Mouse (Mus musculus) left cerebral cortex, postnatal 36 days (tissue): ENCODE results near the gene Dcpp3. TPM values are rescaled to one million over a fixed set of nuclear protein-coding genes. Genes with fewer than 3 reads are reported as not detected.

ENCODE experiments used
- DNase-seq, 2 experiments: peaks; one replicate each; pipeline ENCODE4 v3.0.0; 2021 to 2022; ENCODE audit warnings: low spot score in 2 of 2, mixed read lengths in 1 of 2
- intact Hi-C: fragments of 180-260 bp; cut with DNase I; formaldehyde crosslinking; loops from one replicate; pipeline ENCODE4 v1.15.1; 2025
- total RNA-seq, 2 experiments: library from RNA; stranded (reverse); gene quantifications; 2 replicates each; pipeline ENCODE4 v1.2.3; 2021

The Dcpp3 gene
- total RNA-seq, 2 experiments from 2014 or later: not detected

- intact Hi-C loops: no loop called here
- no peak for DNase-seq
These were observed 49.6 kb downstream of the Dcpp3 start for GRCm38 (mm10) chr17:23966658-23967401.

- DNase-seq: no peak
- intact Hi-C loops: no loop called here
These were observed 51.5 kb downstream of the Dcpp3 start for GRCm38 (mm10) chr17:23968780-23969179.

Other genes with a start within 250 kb of the Dcpp3 start
- gene Hcfc1r1, start 243.9 kb upstream of the Dcpp3 start, total RNA-seq: 100 to 1,000 TPM; 126 to 137 TPM
- gene Thoc6, start 243.6 kb upstream of the Dcpp3 start, total RNA-seq: 1 to 10 TPM; 5.3 to 7.0 TPM
- gene Tnfrsf12a, start 240.0 kb upstream of the Dcpp3 start, total RNA-seq: 1 to 10 TPM; 8.8 to 9.9 TPM
- gene Cldn6, start 238.2 kb upstream of the Dcpp3 start, total RNA-seq: not detected
- under 1 TPM in 1 of 2 experiments, not detected in 1; 0.30 TPM for gene Cldn9, start 233.4 kb upstream of the Dcpp3 start, total RNA-seq
- gene 1520401A03Rik, start 194.7 kb upstream of the Dcpp3 start, total RNA-seq: under 1 TPM in 1 of 2 experiments, not detected in 1; 0.10 TPM
- gene Pkmyt1, start 191.1 kb upstream of the Dcpp3 start, total RNA-seq: 1 to 10 TPM; 4.1 to 4.7 TPM
- gene Paqr4, start 176.6 kb upstream of the Dcpp3 start, total RNA-seq: 10 to 100 TPM; 58.7 to 62.9 TPM
- gene Kremen2, start 171.6 kb upstream of the Dcpp3 start, total RNA-seq: under 1 TPM; 0.48 to 0.81 TPM
- gene Flywch1, start 145.9 kb upstream of the Dcpp3 start, total RNA-seq: 100 to 1,000 TPM; 354 to 411 TPM
- gene Flywch2, start 131.4 kb upstream of the Dcpp3 start, total RNA-seq: 10 to 100 TPM; 11.4 to 16.2 TPM
- gene Srrm2, start 126.9 kb upstream of the Dcpp3 start, total RNA-seq: 100 to 1,000 TPM; 420 to 743 TPM
- 100 to 1,000 TPM; 330 to 406 TPM for gene Elob, start 88.3 kb upstream of the Dcpp3 start, total RNA-seq
- gene Prss33, start 81.4 kb upstream of the Dcpp3 start, total RNA-seq: not detected
- not detected for gene Prss32, start 73.6 kb upstream of the Dcpp3 start, total RNA-seq
- 1 to 10 TPM; 1.5 to 1.6 TPM for gene Prss41, start 73.3 kb upstream of the Dcpp3 start, total RNA-seq
- not detected for gene Prss21, start 49.4 kb upstream of the Dcpp3 start, total RNA-seq
- gene Dcpp1, start 36.6 kb upstream of the Dcpp3 start, total RNA-seq: not detected
- gene Dcpp2, start 36.6 kb upstream of the Dcpp3 start, total RNA-seq: not detected
- gene Sbp, start 24.2 kb downstream of the Dcpp3 start, total RNA-seq: not detected
- not detected for gene Sbpl, start 37.8 kb downstream of the Dcpp3 start, total RNA-seq
- under 1 TPM; 0.20 to 0.68 TPM for gene Prss30, start 63.1 kb downstream of the Dcpp3 start, total RNA-seq
- gene Prss22, start 80.6 kb downstream of the Dcpp3 start, total RNA-seq: 1 to 10 TPM; 1.2 to 1.8 TPM
- not detected for gene Prss27, start 120.7 kb downstream of the Dcpp3 start, total RNA-seq
- gene Kctd5, start 156.0 kb downstream of the Dcpp3 start, total RNA-seq: 10 to 100 TPM; 23.6 to 24.8 TPM
- 100 to 1,000 TPM; 107 to 110 TPM for gene Pdpk1, start 233.5 kb downstream of the Dcpp3 start, total RNA-seq
- 10 to 100 TPM; 29.1 to 29.5 TPM for gene Amdhd2, start 246.3 kb downstream of the Dcpp3 start, total RNA-seq